Mouse (Mus musculus): ENCODE results near the gene Pafah2. TPM values are rescaled to one million over a fixed set of nuclear protein-coding genes. Genes with fewer than 3 reads are reported as not detected.

The Pafah2 gene
- 2.3 TPM for polyA plus RNA-seq (2017; shearing (Covaris generic))

GRCm38 (mm10) chr4:134395977-134396825 is at the start of gene Pafah2:
TSS of gene Pafah2 (plus strand) at chr4:134396320.

GRCm38 (mm10) chr4:134383750-134384149 is 12.4 kb upstream of the Pafah2 start, which contains the start of gene Extl1:
TSS of gene Extl1 (minus strand) at chr4:134383850.

GRCm38 (mm10) chr4:134468215-134468575 is 72.1 kb downstream of the Pafah2 start, which contains the start of gene Stmn1:
TSS of gene Stmn1 (plus strand) at chr4:134468320.

Other genes starting within 250 kb of the Pafah2 start
- 84.8 TPM for gene Cep85, start 209.2 kb upstream of the Pafah2 start, polyA plus RNA-seq (2017; shearing (Covaris generic))
- gene Gm7534, start 193.3 kb upstream of the Pafah2 start, polyA plus RNA-seq (2017; shearing (Covaris generic)), result not detected
- gene Catsper4, start 168.9 kb upstream of the Pafah2 start, polyA plus RNA-seq (2017; shearing (Covaris generic)), result not detected
- gene Cnksr1, start 157.9 kb upstream of the Pafah2 start, polyA plus RNA-seq (2017; shearing (Covaris generic)), result 0.33 TPM
- gene E130218I03Rik, start 152.7 kb upstream of the Pafah2 start, polyA plus RNA-seq (2017; shearing (Covaris generic)), result 9.6 TPM
- gene Zfp593, start 150.7 kb upstream of the Pafah2 start, polyA plus RNA-seq (2017; shearing (Covaris generic)), result 16.6 TPM
- not detected for gene Gm30191, start 149.4 kb upstream of the Pafah2 start, polyA plus RNA-seq (2017; shearing (Covaris generic))
- not detected for gene Grrp1, start 142.2 kb upstream of the Pafah2 start, polyA plus RNA-seq (2017; shearing (Covaris generic))
- gene Pdik1l, start 108.4 kb upstream of the Pafah2 start, polyA plus RNA-seq (2017; shearing (Covaris generic)), result 23.7 TPM
- not detected for gene Trim63, start 81.2 kb upstream of the Pafah2 start, polyA plus RNA-seq (2017; shearing (Covaris generic))
- gene Slc30a2, start 53.1 kb upstream of the Pafah2 start, polyA plus RNA-seq (2017; shearing (Covaris generic)), result 0.51 TPM
- gene Extl1, start 12.5 kb upstream of the Pafah2 start, polyA plus RNA-seq (2017; shearing (Covaris generic)), result 1.0 TPM
- 107 TPM for gene Stmn1, start 72.0 kb downstream of the Pafah2 start, polyA plus RNA-seq (2017; shearing (Covaris generic))
- 25.8 TPM for gene Paqr7, start 100.4 kb downstream of the Pafah2 start, polyA plus RNA-seq (2017; shearing (Covaris generic))
- gene Aunip, start 114.7 kb downstream of the Pafah2 start, polyA plus RNA-seq (2017; shearing (Covaris generic)), result 2.1 TPM
- 95.3 TPM for gene Mtfr1l, start 139.1 kb downstream of the Pafah2 start, polyA plus RNA-seq (2017; shearing (Covaris generic))
- gene Selenon, start 155.8 kb downstream of the Pafah2 start, polyA plus RNA-seq (2017; shearing (Covaris generic)), result 1.7 TPM

All from activated CD4-positive, CD25-positive, alpha-beta regulatory T cell, adult 9 weeks (primary cell).